Mouse (Mus musculus) neural tube, embryonic 10.5 days (tissue): ENCODE data around the gene Il34.
"Not testable (repeated sequence)": the region's sequence is repeated elsewhere in the genome, so short reads cannot be mapped to it uniquely, and the experiment has no call there.

Experiments
- DNase-seq: peaks from one replicate; pipeline ENCODE4 v3.0.0-alpha.2; 2017; ENCODE audit warnings: low spot score; ENCODE audit errors: extremely low spot score

Il34 gene

GRCm38 (mm10) chr8:110811116-110811515 lies 5.4 kb upstream of the Il34 start:
- DNase-seq = no peak

DNA sequence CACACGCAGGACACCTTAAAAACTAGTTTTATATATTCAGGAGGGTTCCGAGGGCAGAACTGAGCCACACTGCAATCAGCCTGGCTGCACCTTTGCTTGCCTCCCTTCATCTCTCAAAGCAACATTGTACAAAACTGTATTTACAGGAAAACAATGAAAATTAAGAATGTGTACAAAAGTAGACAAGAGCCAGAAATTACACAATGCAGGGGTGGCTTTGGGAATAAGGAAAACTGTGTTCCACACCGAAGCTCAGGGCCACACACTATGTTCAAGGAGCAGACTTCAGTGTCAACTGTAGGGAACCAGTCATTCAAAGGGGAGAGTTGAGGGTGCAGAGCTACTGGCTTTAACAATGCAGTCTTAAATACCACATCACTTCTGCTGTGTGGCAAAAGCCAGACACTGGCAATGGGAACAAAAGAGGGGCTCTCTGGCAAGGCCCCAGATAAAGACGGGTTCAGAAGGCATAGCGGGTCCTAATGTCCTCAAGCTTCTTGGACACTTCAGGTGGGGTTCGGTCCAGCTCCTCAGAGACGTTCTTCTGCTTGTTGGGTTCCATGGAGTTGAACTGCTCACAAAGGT lies 4.8 kb upstream of the Il34 start:
- no peak for DNase-seq

DNA sequence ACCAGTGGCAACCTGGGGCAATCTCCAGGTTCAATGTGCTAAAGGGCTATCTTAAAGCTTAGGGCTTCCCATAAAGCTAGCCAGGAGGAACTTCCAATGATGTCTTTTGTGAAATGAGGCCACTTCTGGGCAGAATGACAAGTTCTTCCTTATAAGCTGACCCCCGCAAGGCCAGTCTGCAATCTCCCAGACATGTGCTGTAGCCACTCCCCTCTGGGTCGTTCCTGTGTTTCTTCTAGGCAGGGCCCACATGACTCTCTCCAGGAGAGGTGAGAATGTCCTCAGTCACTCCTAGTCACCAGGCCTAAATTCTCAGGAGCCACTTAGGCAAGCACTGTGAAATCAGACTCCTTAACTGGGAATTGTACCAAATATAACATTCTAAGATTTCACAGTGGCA lies 4.1 kb upstream of the Il34 start:
- DNase-seq = no peak

GRCm38 (mm10) chr8:110808495-110809472 lies 3.1 kb upstream of the Il34 start:
- no peak for DNase-seq

- no peak for DNase-seq
Measured at GRCm38 (mm10) chr8:110806146-110806545, 422 bp upstream of the Il34 start.

DNA sequence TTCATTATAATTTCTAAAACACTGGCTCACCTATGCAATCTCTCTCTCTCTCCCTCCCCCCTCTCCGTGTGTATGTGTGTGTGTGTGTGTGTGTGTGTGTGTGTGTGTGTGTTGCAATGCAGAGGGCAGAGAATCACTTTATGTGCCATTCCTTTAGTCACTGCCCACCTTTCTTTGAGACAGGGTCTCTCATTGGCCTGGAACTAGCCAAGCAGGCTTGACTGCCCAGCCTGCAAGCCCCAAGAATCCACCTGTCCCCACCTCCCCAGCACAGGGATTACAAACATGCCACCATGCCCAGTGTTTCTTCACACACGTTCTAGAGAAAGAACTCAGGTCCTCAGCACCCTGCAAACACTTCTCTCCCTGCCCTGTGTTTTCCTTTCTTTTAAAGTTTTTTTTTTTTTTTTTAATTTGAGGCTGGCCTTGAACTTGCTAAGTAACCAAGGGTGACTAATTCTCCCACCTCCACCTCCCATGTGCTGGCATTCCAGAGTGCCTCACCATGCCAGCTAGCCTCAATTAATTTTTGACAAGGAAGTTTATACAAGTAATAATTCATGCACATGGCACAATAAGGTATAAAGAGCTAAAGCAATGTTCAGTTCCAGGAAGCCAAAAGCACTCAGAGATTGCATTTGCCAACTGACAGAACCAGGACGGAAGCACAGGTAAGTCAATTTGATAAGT lies 754 bp downstream of the Il34 start:
- DNase-seq = no peak

DNA sequence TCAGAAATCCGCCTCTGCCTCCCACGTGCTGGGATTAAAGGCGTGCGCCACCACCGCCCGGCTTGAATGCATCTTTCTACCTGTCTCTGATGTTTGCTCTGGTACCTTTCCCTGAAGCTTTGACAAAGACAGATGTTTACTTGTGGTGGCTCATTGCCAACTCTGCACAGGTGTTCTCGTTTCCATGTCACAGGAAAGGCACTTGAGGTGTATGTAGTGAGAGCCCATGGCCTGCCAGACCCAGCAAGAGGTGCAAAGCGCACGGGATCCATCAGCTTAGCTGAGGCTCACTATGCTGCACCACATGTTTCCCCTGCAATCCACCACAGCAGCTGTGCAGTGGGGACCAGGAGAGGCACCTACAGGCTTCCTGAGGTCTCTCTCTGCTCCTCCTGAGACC lies 1.9 kb downstream of the Il34 start:
- no peak for DNase-seq

- no peak for DNase-seq
Measured at GRCm38 (mm10) chr8:110802988-110803387, 2.7 kb downstream of the Il34 start.

DNA sequence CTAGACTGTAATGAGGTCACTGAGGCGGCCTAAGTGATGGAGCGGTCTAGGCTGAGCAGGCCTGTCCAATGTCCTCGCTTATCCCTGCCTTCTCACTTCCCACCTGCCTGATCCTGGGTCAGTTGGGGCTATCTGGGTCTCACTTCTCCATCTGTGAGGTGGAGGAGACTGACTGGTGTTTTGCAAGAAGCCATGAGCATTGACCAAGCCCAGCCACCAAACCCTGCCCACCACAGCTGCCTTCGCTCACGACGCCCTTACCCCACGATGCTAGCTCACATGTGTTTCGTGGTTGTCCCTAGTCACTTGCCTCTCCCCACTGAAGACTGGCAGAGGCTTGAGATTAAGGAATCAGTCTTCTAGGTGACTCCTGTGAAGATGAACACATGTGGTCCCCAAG lies 8.6 kb downstream of the Il34 start:
- DNase-seq = no peak

- DNase-seq = no peak
Measured at GRCm38 (mm10) chr8:110794363-110794965, 11.3 kb downstream of the Il34 start.

DNA sequence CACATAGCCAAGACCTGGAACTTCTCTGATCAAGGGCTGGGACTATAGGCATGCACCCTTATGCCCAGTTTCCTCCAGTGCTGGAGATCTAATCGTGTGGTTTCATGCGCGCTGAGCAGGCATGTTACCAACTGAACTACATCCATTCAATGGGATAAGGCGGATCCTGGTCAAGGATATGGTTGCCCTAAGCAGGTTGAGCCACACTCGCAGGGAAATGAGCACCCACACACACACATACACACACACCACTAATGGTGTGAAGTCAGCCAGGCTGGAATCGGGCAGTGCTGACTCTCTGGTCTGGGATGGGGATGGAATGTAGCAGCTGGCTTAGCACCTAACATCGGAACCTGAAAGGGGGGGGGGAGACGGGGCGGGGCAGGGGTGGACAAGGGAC lies 11.8 kb downstream of the Il34 start:
- no peak for DNase-seq

- DNase-seq = no peak
Measured at GRCm38 (mm10) chr8:110793511-110793910, 12.2 kb downstream of the Il34 start.

DNA sequence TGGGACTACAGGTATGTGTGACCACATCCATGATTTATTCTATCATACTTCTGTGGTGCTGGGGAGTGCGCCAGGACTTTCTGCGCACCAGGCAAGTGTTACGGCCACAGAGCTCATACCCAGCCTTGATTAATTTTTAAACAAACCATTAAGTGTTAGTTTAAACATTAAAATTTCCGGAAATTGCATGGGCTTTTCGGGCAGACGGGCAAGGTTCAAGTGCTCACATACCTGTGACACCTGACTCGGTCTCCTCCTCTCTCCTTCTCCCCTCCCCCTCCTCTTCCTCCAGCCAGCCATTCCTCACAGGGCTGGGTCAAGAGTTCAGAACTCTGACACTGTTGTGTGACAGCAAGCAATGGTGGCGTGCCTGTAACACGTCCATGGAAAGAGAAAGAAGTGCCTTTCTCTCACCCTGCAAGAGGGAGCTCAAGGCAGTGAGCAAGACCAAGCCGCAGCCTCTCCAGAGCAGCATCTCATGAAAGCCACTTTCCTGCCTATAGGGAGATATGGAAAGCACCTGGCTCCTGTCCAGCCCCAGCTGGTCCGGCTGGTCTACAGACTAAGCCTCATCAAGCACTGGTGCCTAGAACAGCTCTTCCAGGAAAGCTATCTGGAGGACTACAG lies 13.0 kb downstream of the Il34 start:
- no peak for DNase-seq

GRCm38 (mm10) chr8:110791164-110791563 lies 14.6 kb downstream of the Il34 start:
- no peak for DNase-seq

DNA sequence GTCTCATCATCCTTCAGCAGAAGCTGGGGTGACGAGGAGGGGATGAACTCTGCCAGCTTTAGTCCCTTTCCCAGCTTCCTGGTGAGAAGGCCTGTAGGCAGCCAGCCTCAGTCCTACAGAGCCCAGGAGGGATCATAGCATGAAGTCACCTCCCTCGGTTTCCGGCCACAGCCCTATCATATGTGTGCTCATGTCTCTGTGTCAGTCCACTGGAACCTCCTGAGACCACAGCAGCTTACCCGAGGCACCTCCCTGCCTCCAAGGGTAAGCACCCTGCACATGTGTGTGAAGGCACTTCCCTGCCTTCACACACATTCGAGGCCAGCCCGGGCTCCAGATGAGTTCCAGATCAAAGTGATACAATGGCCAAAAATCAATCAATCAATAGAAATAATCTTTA lies 15.5 kb downstream of the Il34 start:
- DNase-seq = no peak

GRCm38 (mm10) chr8:110789571-110789970 lies 16.2 kb downstream of the Il34 start:
- DNase-seq = no peak

- DNase-seq = no peak
Measured at GRCm38 (mm10) chr8:110788981-110789380, 16.7 kb downstream of the Il34 start.

DNA sequence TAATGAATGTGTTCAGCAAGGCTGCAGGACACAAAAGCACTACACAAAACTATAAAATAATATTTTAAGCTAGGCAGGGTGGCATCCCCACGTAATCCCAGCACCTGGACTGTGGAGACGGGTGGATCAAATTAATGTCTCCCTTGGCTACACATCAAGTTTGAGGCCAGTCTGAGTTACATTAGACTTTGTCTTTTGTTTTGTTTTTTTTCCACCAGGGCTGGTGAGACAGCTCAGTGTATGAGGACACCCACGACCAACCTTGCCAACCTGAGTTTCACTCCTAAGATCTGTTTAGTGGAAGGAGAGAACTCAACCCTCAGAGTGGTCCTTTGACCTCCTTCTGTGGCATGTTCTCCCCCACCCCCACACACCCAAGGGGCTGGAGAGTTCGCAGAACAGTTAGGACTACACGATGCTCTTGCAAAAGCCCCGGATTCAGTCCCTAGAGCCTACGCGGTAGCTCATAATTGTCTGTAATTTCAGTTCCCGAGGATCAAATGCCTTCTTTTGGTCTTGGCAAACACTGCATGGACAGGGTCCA lies 18.2 kb downstream of the Il34 start:
- DNase-seq = no peak

DNA sequence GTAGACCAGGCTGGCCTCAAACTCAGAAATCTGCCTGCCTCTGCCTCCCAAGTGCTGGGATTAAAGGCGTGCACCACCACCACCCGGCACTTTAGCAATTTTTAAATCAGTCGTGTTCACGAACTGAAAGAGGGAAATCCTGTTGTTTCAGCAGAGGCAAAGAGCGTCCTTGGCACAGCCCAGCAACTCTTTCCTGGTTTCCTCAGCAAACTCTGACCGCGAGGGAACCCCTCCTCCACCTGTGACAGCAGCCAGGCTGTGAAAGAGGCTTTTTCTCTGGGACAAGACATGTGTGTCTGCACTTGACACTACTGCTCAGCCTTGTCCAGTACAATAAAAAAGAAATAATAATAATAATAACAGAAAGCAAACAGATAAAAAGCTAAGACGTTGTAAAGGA lies 18.8 kb downstream of the Il34 start:
- DNase-seq = no peak

DNA sequence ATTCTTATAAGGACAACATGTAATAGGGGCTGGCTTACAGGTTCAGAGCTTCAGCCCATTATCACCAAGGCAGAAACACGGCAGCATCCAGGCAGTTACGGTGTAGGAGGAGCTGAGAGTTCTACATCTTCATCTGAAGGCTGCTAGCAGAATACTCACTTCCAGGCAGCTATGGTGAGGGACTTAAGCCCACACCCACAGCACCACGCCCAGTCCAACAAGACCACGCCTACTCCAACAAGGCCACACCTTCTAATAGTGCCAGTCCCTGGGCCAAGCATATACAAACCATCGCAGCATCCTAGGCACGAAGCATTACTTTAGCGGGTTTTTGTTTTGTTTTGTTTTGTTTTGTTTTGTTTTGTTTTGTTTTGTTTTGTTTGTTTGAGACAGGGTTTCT lies 19.2 kb downstream of the Il34 start:
- not testable (repeated sequence) for DNase-seq

DNA sequence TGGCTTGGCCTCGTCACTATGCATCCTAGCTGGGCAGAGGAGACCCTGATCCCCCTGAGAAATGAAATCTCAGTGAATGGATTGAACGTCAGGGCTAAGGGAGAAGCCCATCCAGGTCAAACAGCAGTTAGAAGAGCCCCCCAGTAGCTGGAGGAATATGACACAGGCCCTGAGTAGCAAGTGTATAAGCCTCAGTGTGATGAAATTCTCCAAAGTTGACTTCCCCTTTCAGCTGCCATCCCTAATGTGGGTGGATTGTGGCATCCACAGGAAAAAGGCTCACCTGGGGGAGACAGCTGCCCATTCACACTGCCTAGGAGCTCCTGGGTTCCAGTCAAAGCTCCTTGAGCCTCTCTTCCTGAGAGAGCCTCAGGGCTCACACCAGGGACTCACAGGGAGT lies 20.4 kb downstream of the Il34 start:
- no peak for DNase-seq
